Mouse (Mus musculus) small intestine, adult 2 months (tissue): ENCODE data around the gene 1700025C18Rik.

Experiments
- CTCF ChIP-seq: fragments of 200-500 bp; IDR thresholded peaks from 2 replicates; pipeline ENCODE4 v1.5.1; 2012; ENCODE audit warnings: low read depth, mild to moderate bottlenecking, control low read depth, inconsistent platforms, low read length, moderate library complexity, mixed read lengths; ENCODE audit not compliant: insufficient replicate concordance, insufficient read length; ENCODE audit errors: extremely low read depth
- POLR2A ChIP-seq: fragments of 200-500 bp; IDR thresholded peaks from 2 replicates; pipeline ENCODE4 v1.6.1; 2012; ENCODE audit warnings: low read depth, mild to moderate bottlenecking, control low read depth, inconsistent platforms, low read length, moderate library complexity

GRCm38 (mm10) chr2:165078605-165079004 lies 11.9 kb downstream of the 1700025C18Rik start:
- TF ChIP-seq CTCF = no peak
- TF ChIP-seq POLR2A = no peak
